Mouse (Mus musculus): ENCODE measurements around the gene Cfap57. TPM values are rescaled to one million over a fixed set of nuclear protein-coding genes. Genes with fewer than 3 reads are reported as not detected.
"Not testable (repeated sequence)": the region's sequence is repeated elsewhere in the genome, so short reads cannot be mapped to it uniquely, and the experiment has no call there.

Cfap57 gene
- polyA plus RNA-seq, 1 experiment from 2014 or later = 0.33 TPM

- H3K4me1 ChIP-seq (ENCODE audit: control insufficient read depth, insufficient read depth, low read length); ATAC-seq (replicated peaks; ENCODE audit: extremely low read depth, insufficient read depth, low FRiP score); H3K4me2 ChIP-seq (ENCODE audit: low read depth, low read length); H3K36me3 ChIP-seq (ENCODE audit: control insufficient read depth, insufficient read depth); H3K9me3 ChIP-seq (replicated peaks; ENCODE audit: control insufficient read depth, low read length); H3K9ac ChIP-seq (ENCODE audit: low read length); H3K27ac ChIP-seq (ENCODE audit: low read length); H3K27me3 ChIP-seq (ENCODE audit: control insufficient read depth, insufficient read depth, low read length); H3K4me3 ChIP-seq (ENCODE audit: low read length): not testable (repeated sequence)
- 84% methylated on average over 22 of the region's 23 CpGs for WGBS
These were observed 73.0 kb downstream of the Cfap57 start for GRCm38 (mm10) chr4:118547424-118548129.

- Histone ChIP-seq H3K4me1 (ENCODE audit: control insufficient read depth, insufficient read depth, low read length) (peaks cover 4% of the 10 kb centered on the region; the same call in 1 of the 2 replicates), H3K4me3 (ENCODE audit: low read length) (no peak overlapping the region), H3K27ac (ENCODE audit: low read length) (no peak overlapping the region), H3K36me3 (ENCODE audit: control insufficient read depth, insufficient read depth) (no peaks in the 10 kb centered on the region), H3K9me3 (replicated peaks; ENCODE audit: control insufficient read depth, low read length) (peaks cover 2% of the 10 kb centered on the region; the same call in 1 of the 2 replicates), H3K27me3 (ENCODE audit: control insufficient read depth, insufficient read depth, low read length) (peaks cover 8% of the 10 kb centered on the region; the same call in 1 of the 2 replicates), H3K9ac (ENCODE audit: low read length) (no peak overlapping the region), H3K4me2 (ENCODE audit: low read depth, low read length) (no peak overlapping the region)
- 77% methylated on average over 14 of the region's 14 CpGs for WGBS
- ATAC-seq (replicated peaks; ENCODE audit: extremely low read depth, insufficient read depth, low FRiP score) = no peak
These were observed 76.0 kb downstream of the Cfap57 start for GRCm38 (mm10) chr4:118544441-118545127.

GRCm38 (mm10) chr4:118543592-118544260 is 76.9 kb downstream of the Cfap57 start, which contains the start of gene Tmem125:
Tmem125 (minus strand) TSS chr4:118544044.
- Histone ChIP-seq H3K9ac (ENCODE audit: low read length) (peak within 1 kb of the TSS; percentile 61), H3K27ac (ENCODE audit: low read length) (no peak within 1 kb of the TSS), H3K4me1 (ENCODE audit: control insufficient read depth, insufficient read depth, low read length) (peaks cover 4% of the 10 kb centered on the region; the same call in 1 of the 2 replicates), H3K36me3 (ENCODE audit: control insufficient read depth, insufficient read depth) (no peaks in the 10 kb centered on the region), H3K4me3 (ENCODE audit: low read length) (peak within 1 kb of the TSS; percentile 49), H3K27me3 (ENCODE audit: control insufficient read depth, insufficient read depth, low read length) (peaks cover 10% of the 10 kb centered on the region), H3K4me2 (ENCODE audit: low read depth, low read length) (peak within 1 kb of the TSS; percentile 79), H3K9me3 (replicated peaks; ENCODE audit: control insufficient read depth, low read length) (peaks cover 2% of the 10 kb centered on the region; the same call in 1 of the 2 replicates)
- peak; percentile 74; the same call in 1 of the 2 replicates for ATAC-seq (replicated peaks; ENCODE audit: extremely low read depth, insufficient read depth, low FRiP score)
- WGBS = 4% methylated on average over 24 of the region's 24 CpGs

- peaks cover 4% of the 10 kb centered on the region; the same call in 1 of the 2 replicates for H3K4me1 ChIP-seq (ENCODE audit: control insufficient read depth, insufficient read depth, low read length)
- H3K36me3 ChIP-seq (ENCODE audit: control insufficient read depth, insufficient read depth) = no peaks in the 10 kb centered on the region
- WGBS = 8% methylated on average over 13 of the region's 13 CpGs
- peak overlapping the region; percentile 79 for H3K4me2 ChIP-seq (ENCODE audit: low read depth, low read length)
- no peak for ATAC-seq (replicated peaks; ENCODE audit: extremely low read depth, insufficient read depth, low FRiP score)
- H3K27ac ChIP-seq (ENCODE audit: low read length) = no peak overlapping the region
- H3K27me3 ChIP-seq (ENCODE audit: control insufficient read depth, insufficient read depth, low read length) = peaks cover 12% of the 10 kb centered on the region
- peak overlapping the region; percentile 61 for H3K9ac ChIP-seq (ENCODE audit: low read length)
- H3K4me3 ChIP-seq (ENCODE audit: low read length) = peak overlapping the region; percentile 49
- H3K9me3 ChIP-seq (replicated peaks; ENCODE audit: control insufficient read depth, low read length) = peaks cover 2% of the 10 kb centered on the region; the same call in 1 of the 2 replicates
These were observed 77.4 kb downstream of the Cfap57 start for GRCm38 (mm10) chr4:118543158-118543530.

GRCm38 (mm10) chr4:118542510-118543157 is 77.9 kb downstream of the Cfap57 start:
- peak overlapping the region; percentile 61 for H3K9ac ChIP-seq (ENCODE audit: low read length)
- ATAC-seq (replicated peaks; ENCODE audit: extremely low read depth, insufficient read depth, low FRiP score) = no peak
- H3K4me1 ChIP-seq (ENCODE audit: control insufficient read depth, insufficient read depth, low read length) = peaks cover 4% of the 10 kb centered on the region; the same call in 1 of the 2 replicates
- H3K27ac ChIP-seq (ENCODE audit: low read length) = no peak overlapping the region
- no peaks in the 10 kb centered on the region for H3K36me3 ChIP-seq (ENCODE audit: control insufficient read depth, insufficient read depth)
- peaks cover 12% of the 10 kb centered on the region for H3K27me3 ChIP-seq (ENCODE audit: control insufficient read depth, insufficient read depth, low read length)
- peaks cover 2% of the 10 kb centered on the region; the same call in 1 of the 2 replicates for H3K9me3 ChIP-seq (replicated peaks; ENCODE audit: control insufficient read depth, low read length)
- 41% methylated on average over 9 of the region's 9 CpGs for WGBS
- peak overlapping the region; percentile 79 for H3K4me2 ChIP-seq (ENCODE audit: low read depth, low read length)
- H3K4me3 ChIP-seq (ENCODE audit: low read length) = peak overlapping the region; percentile 49

GRCm38 (mm10) chr4:118539904-118540303 is 80.7 kb downstream of the Cfap57 start:
- WGBS = 47% methylated on average over 10 of the region's 10 CpGs
- no peak overlapping the region for H3K9ac ChIP-seq (ENCODE audit: low read length)
- H3K4me1 ChIP-seq (ENCODE audit: control insufficient read depth, insufficient read depth, low read length) = peaks cover 4% of the 10 kb centered on the region; the same call in 1 of the 2 replicates
- peaks cover 12% of the 10 kb centered on the region for H3K27me3 ChIP-seq (ENCODE audit: control insufficient read depth, insufficient read depth, low read length)
- no peak for ATAC-seq (replicated peaks; ENCODE audit: extremely low read depth, insufficient read depth, low FRiP score)
- H3K4me2 ChIP-seq (ENCODE audit: low read depth, low read length) = no peak overlapping the region
- no peaks in the 10 kb centered on the region for H3K9me3 ChIP-seq (replicated peaks; ENCODE audit: control insufficient read depth, low read length)
- H3K4me3 ChIP-seq (ENCODE audit: low read length) = no peak overlapping the region
- no peaks in the 10 kb centered on the region for H3K36me3 ChIP-seq (ENCODE audit: control insufficient read depth, insufficient read depth)
- H3K27ac ChIP-seq (ENCODE audit: low read length) = no peak overlapping the region

- Histone ChIP-seq H3K4me1 (ENCODE audit: control insufficient read depth, insufficient read depth, low read length) (no peaks in the 10 kb centered on the region), H3K4me2 (ENCODE audit: low read depth, low read length) (no peak overlapping the region), H3K27ac (ENCODE audit: low read length) (no peak overlapping the region), H3K9ac (ENCODE audit: low read length) (no peak overlapping the region), H3K27me3 (ENCODE audit: control insufficient read depth, insufficient read depth, low read length) (peaks cover 11% of the 10 kb centered on the region), H3K4me3 (ENCODE audit: low read length) (no peak overlapping the region), H3K9me3 (replicated peaks; ENCODE audit: control insufficient read depth, low read length) (no peaks in the 10 kb centered on the region), H3K36me3 (ENCODE audit: control insufficient read depth, insufficient read depth) (no peaks in the 10 kb centered on the region)
- ATAC-seq (replicated peaks; ENCODE audit: extremely low read depth, insufficient read depth, low FRiP score) = no peak
- WGBS = 33% methylated on average over 6 of the region's 6 CpGs
These were observed 82.8 kb downstream of the Cfap57 start for GRCm38 (mm10) chr4:118537801-118538200.

- H3K4me2 ChIP-seq (ENCODE audit: low read depth, low read length) = no peak overlapping the region
- H3K36me3 ChIP-seq (ENCODE audit: control insufficient read depth, insufficient read depth) = no peaks in the 10 kb centered on the region
- no peaks in the 10 kb centered on the region for H3K4me1 ChIP-seq (ENCODE audit: control insufficient read depth, insufficient read depth, low read length)
- no peak overlapping the region for H3K4me3 ChIP-seq (ENCODE audit: low read length)
- H3K27ac ChIP-seq (ENCODE audit: low read length) = no peak overlapping the region
- H3K9ac ChIP-seq (ENCODE audit: low read length) = no peak overlapping the region
- H3K9me3 ChIP-seq (replicated peaks; ENCODE audit: control insufficient read depth, low read length) = no peaks in the 10 kb centered on the region
- peaks cover 4% of the 10 kb centered on the region for H3K27me3 ChIP-seq (ENCODE audit: control insufficient read depth, insufficient read depth, low read length)
- no peak for ATAC-seq (replicated peaks; ENCODE audit: extremely low read depth, insufficient read depth, low FRiP score)
- 79% methylated on average over 6 of the region's 6 CpGs for WGBS
These were observed 85.0 kb downstream of the Cfap57 start for GRCm38 (mm10) chr4:118535610-118536009.
